Mouse (Mus musculus) embryo, embryonic 10 days (tissue): ENCODE measurements at regions not wholly inside any gene's neighbourhood (a gene's known extent, or its start where the extent isn't known, plus 50 kb on each side); places are given as distances from the start of the nearest gene placed in this dataset.

Experiments used
- DNase-seq: peaks from one replicate; pipeline ENCODE4 v3.0.0-alpha.2; 2015; ENCODE audit warnings: low spot score

GRCm38 (mm10) chr8:35321270-35321865 lies 444.2 kb upstream of the Gm19410 start:
- no peak for DNase-seq

- DNase-seq = peak; percentile 39
These were observed 442.2 kb upstream of the Gm19410 start for GRCm38 (mm10) chr8:35323180-35323975.
